Mouse (Mus musculus): ENCODE data around the gene Impdh2. TPM values are rescaled to one million over a fixed set of nuclear protein-coding genes. Genes with fewer than 3 reads are reported as not detected.
"Not testable (repeated sequence)": the region's sequence is repeated elsewhere in the genome, so short reads cannot be mapped to it uniquely, and the experiment has no call there.

The Impdh2 gene
- total and polyA plus RNA-seq, 2 experiments from 2014 or later = 93.8 to 103 TPM

GRCm38 (mm10) chr9:108601986-108602385 is 41.9 kb downstream of the Impdh2 start:
- WGBS = 79% methylated on average over 4 of the region's 4 CpGs
- Histone ChIP-seq H3K36me3 (ENCODE audit: insufficient read depth, low read length) (peaks cover 33% of the 10 kb centered on the region), H3K9me3 (ENCODE audit: low read length) (no peaks in the 10 kb centered on the region), H3K27me3 (ENCODE audit: insufficient read depth, low read length) (no peaks in the 10 kb centered on the region), H3K9ac (replicated peaks; ENCODE audit: low read length) (no peak overlapping the region), H3K4me1 (ENCODE audit: insufficient read depth, low read length) (no peaks in the 10 kb centered on the region), H3K4me2 (ENCODE audit: low read depth, low read length) (no peak overlapping the region), H3K27ac (no peak overlapping the region), H3K4me3 (ENCODE audit: low read length) (no peak overlapping the region)
- ATAC-seq (no peak), DNase-seq (ENCODE audit: low spot score) (no peak)
- TF ChIP-seq CTCF (IDR thresholded peaks at IDR 0.05; ENCODE audit: low read depth) = no peak

GRCm38 (mm10) chr9:108607929-108608328 is 47.8 kb downstream of the Impdh2 start:
- not testable (repeated sequence) for DNase-seq (ENCODE audit: low spot score); H3K4me2 ChIP-seq (ENCODE audit: low read depth, low read length); H3K4me1 ChIP-seq (ENCODE audit: insufficient read depth, low read length); H3K4me3 ChIP-seq (ENCODE audit: low read length); H3K27ac ChIP-seq; H3K9me3 ChIP-seq (ENCODE audit: low read length); H3K27me3 ChIP-seq (ENCODE audit: insufficient read depth, low read length); H3K9ac ChIP-seq (replicated peaks; ENCODE audit: low read length); ATAC-seq
- H3K36me3 ChIP-seq (ENCODE audit: insufficient read depth, low read length) = peaks cover 78% of the 10 kb centered on the region
- WGBS = 87% methylated on average over 5 of the region's 5 CpGs

- Histone ChIP-seq H3K36me3 (ENCODE audit: insufficient read depth, low read length) (peaks cover 72% of the 10 kb centered on the region), H3K9me3 (ENCODE audit: low read length) (no peaks in the 10 kb centered on the region), H3K4me2 (ENCODE audit: low read depth, low read length) (no peak overlapping the region), H3K27ac (no peak overlapping the region), H3K4me1 (ENCODE audit: insufficient read depth, low read length) (no peaks in the 10 kb centered on the region), H3K27me3 (ENCODE audit: insufficient read depth, low read length) (no peaks in the 10 kb centered on the region), H3K4me3 (ENCODE audit: low read length) (no peak overlapping the region), H3K9ac (replicated peaks; ENCODE audit: low read length) (no peak overlapping the region)
- ATAC-seq = no peak
- DNase-seq (ENCODE audit: low spot score) = no peak
- TF ChIP-seq CTCF (IDR thresholded peaks at IDR 0.05; ENCODE audit: low read depth) = no peak
- WGBS = 97% methylated on average over 4 of the region's 4 CpGs
Observed at GRCm38 (mm10) chr9:108608889-108609288, 48.8 kb downstream of the Impdh2 start.

- 98% methylated on average over 10 of the region's 10 CpGs for WGBS
- H3K9me3 ChIP-seq (ENCODE audit: low read length) = no peaks in the 10 kb centered on the region
- no peaks in the 10 kb centered on the region for H3K4me1 ChIP-seq (ENCODE audit: insufficient read depth, low read length)
- H3K36me3 ChIP-seq (ENCODE audit: insufficient read depth, low read length) = peaks cover 69% of the 10 kb centered on the region
- H3K27me3 ChIP-seq (ENCODE audit: insufficient read depth, low read length) = no peaks in the 10 kb centered on the region
- no peak overlapping the region for H3K9ac ChIP-seq (replicated peaks; ENCODE audit: low read length)
- no peak overlapping the region for H3K4me3 ChIP-seq (ENCODE audit: low read length)
- H3K27ac ChIP-seq = no peak overlapping the region
- ATAC-seq (no peak), DNase-seq (ENCODE audit: low spot score) (no peak)
- no peak overlapping the region for H3K4me2 ChIP-seq (ENCODE audit: low read depth, low read length)
- TF ChIP-seq CTCF (IDR thresholded peaks at IDR 0.05; ENCODE audit: low read depth) = no peak
Observed at GRCm38 (mm10) chr9:108611488-108611887, 51.4 kb downstream of the Impdh2 start.

MicroRNAs encoded within 50 kb of the gene (microRNA counts, 519-probe panel; counts per million panel counts)
- microRNA mmu-miR-191 (3,941 counts per million, percentile 69 among the panel's probes with 10 or more counts), microRNA mmu-miR-425 (2,866 counts per million, percentile 44 among the panel's probes with 10 or more counts)

Small RNA genes lying within 50 kb of the gene (microRNA-seq; reads per million reads assigned to microRNA genes)
- 0 reads per million in 2 experiments for gene Gm24083
- 0 reads per million in 2 experiments for gene Mir191
- 1,072 to 1,087 reads per million in 2 experiments for gene Mir425

Other genes with a start within 250 kb of the Impdh2 start
- gene Gpx1, start 221.4 kb upstream of the Impdh2 start, total RNA-seq (2014; rRNA removed) = 224 and 226 TPM in 2 replicates
- 426 and 460 TPM in 2 replicates for gene Gpx1, start 221.4 kb upstream of the Impdh2 start, polyA plus RNA-seq (2015; fragmentation: Nextera tagmentation; extraction: Ambion mirVana)
- gene Usp4, start 212.4 kb upstream of the Impdh2 start, total RNA-seq (2014; rRNA removed) = 92.0 and 97.8 TPM in 2 replicates
- gene Usp4, start 212.4 kb upstream of the Impdh2 start, polyA plus RNA-seq (2015; fragmentation: Nextera tagmentation; extraction: Ambion mirVana) = 93.4 and 94.4 TPM in 2 replicates
- gene 1700102P08Rik, start 167.5 kb upstream of the Impdh2 start, total RNA-seq (2014; rRNA removed) = 0.43 and 2.8 TPM in 2 replicates
- 0.61 and 0.81 TPM in 2 replicates for gene 1700102P08Rik, start 167.5 kb upstream of the Impdh2 start, polyA plus RNA-seq (2015; fragmentation: Nextera tagmentation; extraction: Ambion mirVana)
- gene Ccdc36, start 131.8 kb upstream of the Impdh2 start, total RNA-seq (2014; rRNA removed) = 0.97 and 1.2 TPM in 2 replicates
- gene Ccdc36, start 131.8 kb upstream of the Impdh2 start, polyA plus RNA-seq (2015; fragmentation: Nextera tagmentation; extraction: Ambion mirVana) = 1.7 TPM in 2 replicates
- gene BC048562, start 123.8 kb upstream of the Impdh2 start, total RNA-seq (2014; rRNA removed) = not detected in 2 replicates
- not detected in 2 replicates for gene BC048562, start 123.8 kb upstream of the Impdh2 start, polyA plus RNA-seq (2015; fragmentation: Nextera tagmentation; extraction: Ambion mirVana)
- gene Ccdc71, start 99.8 kb upstream of the Impdh2 start, total RNA-seq (2014; rRNA removed) = 32.9 and 37.2 TPM in 2 replicates
- gene Ccdc71, start 99.8 kb upstream of the Impdh2 start, polyA plus RNA-seq (2015; fragmentation: Nextera tagmentation; extraction: Ambion mirVana) = 46.9 and 55.9 TPM in 2 replicates
- gene Klhdc8b, start 98.7 kb upstream of the Impdh2 start, total RNA-seq (2014; rRNA removed) = 62.6 and 72.8 TPM in 2 replicates
- 44.9 and 46.5 TPM in 2 replicates for gene Klhdc8b, start 98.7 kb upstream of the Impdh2 start, polyA plus RNA-seq (2015; fragmentation: Nextera tagmentation; extraction: Ambion mirVana)
- gene Lamb2, start 80.5 kb upstream of the Impdh2 start, total RNA-seq (2014; rRNA removed) = 77.5 and 99.8 TPM in 2 replicates
- 16.0 and 18.6 TPM in 2 replicates for gene Lamb2, start 80.5 kb upstream of the Impdh2 start, polyA plus RNA-seq (2015; fragmentation: Nextera tagmentation; extraction: Ambion mirVana)
- gene Usp19, start 69.7 kb upstream of the Impdh2 start, total RNA-seq (2014; rRNA removed) = 87.6 and 104 TPM in 2 replicates
- 51.6 and 52.0 TPM in 2 replicates for gene Usp19, start 69.7 kb upstream of the Impdh2 start, polyA plus RNA-seq (2015; fragmentation: Nextera tagmentation; extraction: Ambion mirVana)
- 153 and 175 TPM in 2 replicates for gene Qars, start 52.6 kb upstream of the Impdh2 start, total RNA-seq (2014; rRNA removed)
- gene Qars, start 52.6 kb upstream of the Impdh2 start, polyA plus RNA-seq (2015; fragmentation: Nextera tagmentation; extraction: Ambion mirVana) = 55.2 and 58.3 TPM in 2 replicates
- gene Qrich1, start 43.5 kb upstream of the Impdh2 start, total RNA-seq (2014; rRNA removed) = 226 and 252 TPM in 2 replicates
- 98.1 and 98.7 TPM in 2 replicates for gene Qrich1, start 43.5 kb upstream of the Impdh2 start, polyA plus RNA-seq (2015; fragmentation: Nextera tagmentation; extraction: Ambion mirVana)
- 54.1 and 70.5 TPM in 2 replicates for gene Ndufaf3, start 7.1 kb downstream of the Impdh2 start, total RNA-seq (2014; rRNA removed)
- gene Ndufaf3, start 7.1 kb downstream of the Impdh2 start, polyA plus RNA-seq (2015; fragmentation: Nextera tagmentation; extraction: Ambion mirVana) = 84.5 and 88.9 TPM in 2 replicates
- gene Dalrd3, start 9.6 kb downstream of the Impdh2 start, total RNA-seq (2014; rRNA removed) = 97.3 and 109 TPM in 2 replicates
- gene Dalrd3, start 9.6 kb downstream of the Impdh2 start, polyA plus RNA-seq (2015; fragmentation: Nextera tagmentation; extraction: Ambion mirVana) = 251 and 255 TPM in 2 replicates
- gene Wdr6, start 18.5 kb downstream of the Impdh2 start, total RNA-seq (2014; rRNA removed) = 581 and 603 TPM in 2 replicates
- 265 and 282 TPM in 2 replicates for gene Wdr6, start 18.5 kb downstream of the Impdh2 start, polyA plus RNA-seq (2015; fragmentation: Nextera tagmentation; extraction: Ambion mirVana)
- 50.8 and 62.6 TPM in 2 replicates for gene P4htm, start 37.4 kb downstream of the Impdh2 start, total RNA-seq (2014; rRNA removed)
- gene P4htm, start 37.4 kb downstream of the Impdh2 start, polyA plus RNA-seq (2015; fragmentation: Nextera tagmentation; extraction: Ambion mirVana) = 38.7 and 38.8 TPM in 2 replicates
- 52.1 and 54.8 TPM in 2 replicates for gene Arih2, start 89.1 kb downstream of the Impdh2 start, total RNA-seq (2014; rRNA removed)
- gene Arih2, start 89.1 kb downstream of the Impdh2 start, polyA plus RNA-seq (2015; fragmentation: Nextera tagmentation; extraction: Ambion mirVana) = 38.5 and 39.7 TPM in 2 replicates
- gene Slc25a20, start 101.8 kb downstream of the Impdh2 start, total RNA-seq (2014; rRNA removed) = 31.0 and 41.1 TPM in 2 replicates
- 49.7 and 50.2 TPM in 2 replicates for gene Slc25a20, start 101.8 kb downstream of the Impdh2 start, polyA plus RNA-seq (2015; fragmentation: Nextera tagmentation; extraction: Ambion mirVana)
- gene Prkar2a, start 129.0 kb downstream of the Impdh2 start, total RNA-seq (2014; rRNA removed) = 87.3 and 92.2 TPM in 2 replicates
- gene Prkar2a, start 129.0 kb downstream of the Impdh2 start, polyA plus RNA-seq (2015; fragmentation: Nextera tagmentation; extraction: Ambion mirVana) = 39.7 and 43.9 TPM in 2 replicates
- gene Ip6k2, start 223.5 kb downstream of the Impdh2 start, total RNA-seq (2014; rRNA removed) = 122 and 126 TPM in 2 replicates
- gene Ip6k2, start 223.5 kb downstream of the Impdh2 start, polyA plus RNA-seq (2015; fragmentation: Nextera tagmentation; extraction: Ambion mirVana) = 187 and 189 TPM in 2 replicates
- 33.6 and 72.6 TPM in 2 replicates for gene Nckipsd, start 248.1 kb downstream of the Impdh2 start, total RNA-seq (2014; rRNA removed)
- 22.8 and 23.5 TPM in 2 replicates for gene Nckipsd, start 248.1 kb downstream of the Impdh2 start, polyA plus RNA-seq (2015; fragmentation: Nextera tagmentation; extraction: Ambion mirVana)

Measured in hindbrain, postnatal 0 days (tissue).